Mouse (Mus musculus): ENCODE results near the gene Eef1akmt2.

- TF ChIP-seq POLR2A (IDR thresholded peaks at IDR 0.05; ENCODE audit: borderline replicate concordance, control insufficient read depth, low read depth, low read length) (no peak), CTCF (IDR thresholded peaks at IDR 0.05; ENCODE audit: control insufficient read depth, insufficient read depth, low read length) (no peak)
Observed at GRCm38 (mm10) chr7:132889691-132890090, 37.2 kb upstream of the Eef1akmt2 start.
